Mouse (Mus musculus) brain, embryonic 14.5 days (tissue): Measurements from ENCODE around the gene Pawr. TPM values are rescaled to one million over a fixed set of nuclear protein-coding genes. Genes with fewer than 3 reads are reported as not detected.
A peak's percentile ranks its signal among the peaks of the same experiment; 100 is the strongest.

Experiments
- DNase-seq: peaks from one replicate; pipeline ENCODE4 v3.0.0-alpha.2; 2011; ENCODE audit warnings: low read depth
- CTCF ChIP-seq: fragments of 200-500 bp; IDR thresholded peaks from 2 replicates; pipeline ENCODE4 v1.5.1; 2012; ENCODE audit warnings: inconsistent platforms, mild to moderate bottlenecking, moderate library complexity, borderline replicate concordance; ENCODE audit not compliant: insufficient read depth, insufficient read length; ENCODE audit errors: extremely low read depth
- POLR2A ChIP-seq: fragments of 200-500 bp; IDR thresholded peaks from 2 replicates; pipeline ENCODE4 v1.6.1; 2012; ENCODE audit warnings: mild to moderate bottlenecking, inconsistent platforms, borderline replicate concordance; ENCODE audit not compliant: poor library complexity, insufficient read depth, insufficient read length, severe bottlenecking; ENCODE audit errors: extremely low read depth
- polyA plus RNA-seq: library from polyadenylated mRNA; depleted of rRNA; stranded (reverse); fragments of >200 nt; gene quantifications from 2 replicates; pipeline ENCODE4 v1.2.3, GENCODE M21; 2012

The Pawr gene
- polyA plus RNA-seq, 1 experiment, result 4.7 TPM

DNA sequence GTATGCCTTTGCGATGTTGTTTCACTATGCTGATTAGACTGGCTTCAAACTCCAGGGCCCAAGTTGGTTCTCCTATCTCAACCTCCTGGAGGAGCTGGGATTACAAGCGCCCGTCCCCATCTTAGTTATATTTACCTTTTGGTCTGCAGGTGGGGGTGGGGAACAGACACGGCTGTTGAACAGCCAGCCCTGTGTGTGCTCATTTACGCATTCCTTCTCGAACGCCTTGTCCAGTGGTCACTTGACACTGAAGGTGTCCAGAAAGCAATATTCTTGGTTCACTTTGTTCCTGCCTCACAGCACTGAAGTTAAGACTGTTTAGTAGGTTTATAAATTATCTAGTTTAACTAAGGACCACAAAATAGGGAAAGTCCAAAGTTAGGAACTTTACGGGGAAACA is 73.2 kb downstream of the Pawr start:
- TF ChIP-seq POLR2A, result no peak
- no peak for TF ChIP-seq CTCF
- DNase-seq, result no peak

- DNase-seq, result no peak
- TF ChIP-seq POLR2A (no peak), CTCF (no peak)
Observed at GRCm38 (mm10) chr10:108405931-108406330, 74.0 kb downstream of the Pawr start.

DNA sequence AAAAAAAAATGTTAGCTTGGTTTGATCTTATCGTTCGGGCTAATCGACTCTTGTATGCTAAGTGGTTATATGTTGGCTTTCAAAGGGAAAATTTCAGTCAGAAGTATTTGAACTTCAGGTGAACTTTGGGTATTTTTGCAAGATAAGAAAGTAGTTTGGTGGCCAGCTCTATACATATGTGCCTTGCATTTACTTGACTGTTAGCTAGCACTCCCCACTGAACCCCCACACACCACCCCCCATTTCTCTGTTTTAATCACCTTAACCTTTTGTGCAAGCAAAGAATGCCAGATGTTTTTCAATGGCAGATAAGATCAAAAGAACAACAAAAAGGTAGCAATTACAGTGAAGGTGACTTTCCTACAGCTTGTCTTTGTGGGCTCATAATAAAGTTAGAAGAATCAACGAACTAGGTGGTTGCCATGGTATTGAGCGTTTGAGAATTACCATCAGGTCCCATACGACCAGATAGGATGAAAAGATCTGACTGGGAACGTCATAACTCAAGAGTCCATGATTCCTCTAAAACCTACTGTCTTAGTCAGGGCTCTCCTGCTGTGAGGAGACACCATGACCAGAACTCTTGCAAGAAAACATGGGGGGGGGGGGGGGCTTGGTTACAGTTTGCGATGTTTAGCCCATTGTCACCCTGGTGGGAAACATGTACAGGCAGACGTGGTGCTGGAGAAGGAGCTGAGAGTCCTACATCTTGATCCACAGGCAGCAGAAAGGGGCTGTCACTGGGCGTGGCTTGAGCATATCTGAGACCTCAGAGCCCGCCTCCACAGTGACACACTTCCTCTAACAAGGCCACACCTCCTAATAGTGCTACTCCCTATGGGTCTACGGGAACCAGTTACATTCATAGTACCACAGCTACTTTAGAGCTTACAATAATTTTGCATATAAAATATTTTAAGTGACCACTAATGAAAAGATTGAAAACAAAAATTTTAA is 75.2 kb downstream of the Pawr start:
- TF ChIP-seq POLR2A (no peak), CTCF (no peak)

GRCm38 (mm10) chr10:108408025-108408424 is 76.1 kb downstream of the Pawr start:
- TF ChIP-seq CTCF, result no peak
- TF ChIP-seq POLR2A, result no peak
- DNase-seq, result no peak

More for the DNA sequence above, 75.2 kb downstream of the Pawr start:
- no peak for DNase-seq

DNA sequence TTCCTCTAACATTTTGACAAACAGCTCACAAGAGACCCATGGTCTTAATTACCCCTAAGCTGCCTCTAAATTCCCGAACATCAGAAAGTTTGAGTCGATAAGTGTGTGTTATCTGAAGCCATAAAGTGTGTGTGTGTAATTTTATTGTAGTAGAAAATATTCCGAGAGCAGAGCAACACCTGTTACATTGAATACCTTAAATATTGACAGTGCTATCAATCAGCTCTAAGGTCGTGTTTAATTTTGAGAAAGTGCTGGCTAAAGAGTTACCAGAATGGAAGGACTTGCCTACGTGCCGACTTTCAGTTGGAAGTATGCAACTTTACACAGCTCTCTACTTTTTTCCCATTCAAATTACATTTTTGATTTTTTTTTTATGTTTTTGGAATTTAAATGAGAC is 76.5 kb downstream of the Pawr start:
- no peak for DNase-seq
- no peak for TF ChIP-seq POLR2A
- TF ChIP-seq CTCF, result no peak

DNA sequence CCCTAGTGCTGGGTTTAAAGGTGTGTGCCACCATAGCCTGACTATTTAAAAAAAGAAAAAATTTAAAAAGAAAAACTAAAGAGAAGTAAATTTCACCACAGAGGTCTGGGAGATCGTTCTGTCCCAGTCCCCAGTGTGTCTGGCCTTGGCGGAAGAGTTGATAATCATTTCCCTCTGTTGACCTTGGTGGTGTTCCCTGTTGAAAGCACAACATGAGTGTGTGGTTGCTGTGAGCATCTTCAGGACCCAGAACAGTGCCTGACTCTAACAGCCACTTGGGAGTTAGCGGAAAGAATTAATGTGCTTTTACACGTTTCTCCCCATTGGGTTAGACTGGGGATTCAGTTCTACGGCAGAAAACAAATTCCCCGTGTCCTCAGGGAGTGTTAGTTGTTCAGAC is 77.1 kb downstream of the Pawr start:
- TF ChIP-seq POLR2A, result no peak
- no peak for TF ChIP-seq CTCF
- DNase-seq, result no peak

GRCm38 (mm10) chr10:108409529-108409928 is 77.6 kb downstream of the Pawr start:
- no peak for TF ChIP-seq POLR2A
- TF ChIP-seq CTCF, result no peak
- DNase-seq, result no peak

- no peak for DNase-seq
- TF ChIP-seq POLR2A, result no peak
- no peak for TF ChIP-seq CTCF
Observed at GRCm38 (mm10) chr10:108414936-108415635, 83.2 kb downstream of the Pawr start.

DNA sequence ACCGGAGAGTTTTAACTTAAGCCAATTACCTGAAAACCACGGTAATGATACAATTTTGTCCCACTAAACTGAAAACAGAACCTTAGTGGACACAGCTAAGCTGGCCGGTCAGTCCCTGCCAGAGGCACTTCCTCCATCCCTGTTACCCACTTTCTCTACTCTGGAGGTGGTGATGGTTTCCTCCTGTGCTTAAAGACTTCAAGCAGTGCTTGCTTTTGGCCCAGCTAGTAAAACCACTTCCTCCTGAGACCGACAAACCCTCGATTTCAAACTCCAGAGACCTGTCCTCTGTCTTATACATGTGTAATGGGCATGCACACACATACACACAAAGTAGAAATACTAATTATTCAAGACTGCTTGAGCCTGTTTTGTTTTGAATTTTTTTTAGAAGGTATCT is 85.5 kb downstream of the Pawr start:
- TF ChIP-seq POLR2A, result no peak
- TF ChIP-seq CTCF, result no peak
- DNase-seq, result no peak

GRCm38 (mm10) chr10:108430553-108430952 is 98.6 kb downstream of the Pawr start:
- TF ChIP-seq CTCF (no peak), POLR2A (no peak)
- DNase-seq, result no peak

DNA sequence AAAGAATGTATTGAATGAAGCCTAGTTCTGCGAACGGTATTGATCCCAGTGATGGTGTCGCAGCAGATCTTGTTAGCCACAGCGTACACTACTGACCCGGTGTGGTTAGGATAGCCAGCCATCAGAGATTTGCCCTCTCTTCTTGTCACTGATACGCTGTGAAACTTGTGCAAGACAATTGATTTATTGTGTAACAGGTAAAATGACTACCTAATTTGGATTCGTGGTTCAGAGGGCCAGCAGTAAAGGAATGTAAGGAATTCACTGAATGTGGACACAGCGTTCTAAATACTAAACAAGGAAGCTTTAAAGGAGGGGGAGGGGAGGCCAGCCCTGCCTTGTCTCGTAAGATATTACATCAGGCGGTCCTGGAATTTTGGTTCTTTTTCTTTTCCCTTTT is 100.3 kb downstream of the Pawr start:
- TF ChIP-seq POLR2A, result no peak
- TF ChIP-seq CTCF, result no peak
- peak; percentile 51 for DNase-seq
